Mouse (Mus musculus) midbrain, embryonic 13.5 days (tissue): ENCODE results near the gene Wnt3. TPM values are rescaled to one million over a fixed set of nuclear protein-coding genes. Genes with fewer than 3 reads are reported as not detected.
"Not testable (repeated sequence)": the region's sequence is repeated elsewhere in the genome, so short reads cannot be mapped to it uniquely, and the experiment has no call there.

Source experiments
- ATAC-seq: fragments of 200-750 bp; cut with Nextera tagmentation; 2 replicates; pipeline ENCODE4 v1.8.0; 2017; ENCODE audit warnings: mild to moderate bottlenecking, moderate TSS enrichment, moderate library complexity
- H3K27ac ChIP-seq: fragments of 300-500 bp; sonication (generic); 2 replicates; pipeline ENCODE4 v1.5.1; 2015; ENCODE audit warnings: inconsistent platforms, mild to moderate bottlenecking, moderate library complexity
- H3K27me3 ChIP-seq: fragments of 300-500 bp; sonication (generic); 2 replicates; pipeline ENCODE4 v1.6.1; 2015; ENCODE audit warnings: mild to moderate bottlenecking, inconsistent platforms
- H3K36me3 ChIP-seq: fragments of 300-500 bp; sonication (generic); 2 replicates; pipeline ENCODE4 v1.6.1; 2015; ENCODE audit warnings: mild to moderate bottlenecking, inconsistent platforms
- H3K4me1 ChIP-seq: fragments of 300-500 bp; sonication (generic); replicated peaks from 2 replicates; pipeline ENCODE4 v1.6.1; 2015; ENCODE audit warnings: inconsistent platforms
- H3K4me2 ChIP-seq: fragments of 300-500 bp; sonication (generic); replicated peaks from 2 replicates; pipeline ENCODE4 v1.6.1; 2015; ENCODE audit warnings: moderate library complexity, mild to moderate bottlenecking, inconsistent platforms
- H3K4me3 ChIP-seq: fragments of 300-500 bp; sonication (generic); replicated peaks from 2 replicates; pipeline ENCODE4 v1.5.1; 2015; ENCODE audit warnings: mild to moderate bottlenecking, inconsistent platforms
- H3K9ac ChIP-seq: fragments of 300-500 bp; sonication (generic); replicated peaks from 2 replicates; pipeline ENCODE4 v1.6.1; 2015; ENCODE audit warnings: mild to moderate bottlenecking, inconsistent platforms
- H3K9me3 ChIP-seq: fragments of 300-500 bp; sonication (generic); 2 replicates; pipeline ENCODE4 v1.6.1; 2016; ENCODE audit warnings: mild to moderate bottlenecking, inconsistent platforms
- WGBS: fragments of 180-500 bp; shearing (Covaris S2); methylation state at CpG from one replicate; pipeline ENCODE4 v1.1.7; 2015; 5-methylcytosine and 5-hydroxymethylcytosine counted together
- polyA plus RNA-seq: library from polyadenylated mRNA; unstranded; fragments of >200 nt; fragmentation: Nextera tagmentation; extraction: Ambion mirVana; gene quantifications from 2 replicates; pipeline ENCODE4 v1.2.1, GENCODE M21; 2015

Gene Wnt3
- polyA plus RNA-seq, 1 experiment from 2014 or later = 15.7 TPM

DNA sequence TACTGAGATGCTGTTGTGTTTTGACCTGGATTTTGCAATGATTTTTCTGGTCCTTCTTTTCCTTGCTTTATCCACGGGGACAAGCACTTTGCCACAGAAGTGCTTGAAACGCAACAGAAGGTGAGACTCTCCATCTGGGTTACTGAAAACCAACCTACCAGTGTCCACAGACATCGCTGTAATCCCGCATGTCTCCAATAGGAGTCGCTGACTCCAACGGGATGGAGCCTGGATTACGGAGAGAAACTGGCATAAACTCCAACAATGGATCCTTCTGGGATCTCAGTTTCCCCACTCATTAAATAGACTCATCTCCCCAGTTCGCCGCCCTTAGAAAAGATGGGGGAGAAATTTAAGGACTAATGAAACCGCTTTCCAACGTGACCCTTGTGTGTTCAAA is 15.9 kb upstream of the Wnt3 start:
- Histone ChIP-seq H3K4me1 (no peaks in the 10 kb centered on the region), H3K36me3 (no peaks in the 10 kb centered on the region), H3K27ac (no peak overlapping the region), H3K4me3 (no peak overlapping the region), H3K9me3 (no peaks in the 10 kb centered on the region), H3K9ac (no peak overlapping the region), H3K27me3 (peaks cover 29% of the 10 kb centered on the region), H3K4me2 (no peak overlapping the region)
- WGBS = 50% methylated on average over 11 of the region's 11 CpGs
- no peak for ATAC-seq

DNA sequence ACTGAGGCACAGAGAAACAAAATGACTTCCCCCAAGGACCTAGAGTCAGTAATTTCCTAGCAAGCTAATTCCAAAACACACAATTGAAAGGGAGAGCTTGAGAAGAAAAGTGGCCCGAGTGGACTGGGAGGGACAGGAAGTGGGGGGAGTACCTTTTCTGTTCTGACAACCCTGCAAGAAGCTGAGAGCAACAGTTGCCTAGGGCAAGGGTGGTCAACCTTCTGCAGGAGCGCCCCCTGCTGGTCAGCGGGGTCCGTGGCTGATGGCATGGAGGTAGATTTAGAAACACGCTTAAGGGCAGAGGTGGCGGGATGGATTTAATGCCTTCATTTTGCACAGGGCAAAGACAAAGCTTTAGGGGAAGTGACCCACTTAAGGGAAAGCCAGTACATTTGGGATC is 15.2 kb upstream of the Wnt3 start:
- ATAC-seq = no peak

DNA sequence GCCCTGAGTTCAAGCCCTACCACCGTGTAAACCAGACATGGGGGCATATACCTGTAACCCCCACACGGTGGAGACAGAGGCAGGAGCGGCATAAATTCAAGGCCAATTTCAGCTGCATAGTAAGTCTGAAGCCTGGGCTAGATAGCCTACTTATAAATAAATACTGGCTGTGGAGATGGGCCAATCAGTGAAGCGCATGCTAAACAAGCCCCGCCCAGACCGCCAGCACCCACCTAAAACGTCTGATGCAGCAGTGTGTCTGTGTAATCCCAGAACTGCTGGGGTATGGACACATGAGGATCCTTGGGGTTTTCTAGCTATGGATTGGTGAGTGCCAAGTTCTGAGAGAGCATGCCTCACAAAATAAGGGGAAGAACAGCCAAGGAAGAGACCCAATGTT is 13.8 kb upstream of the Wnt3 start:
- Histone ChIP-seq H3K27me3 (0 out of 2 replicates have a peak, but pooled peaks cover 14% of the 10 kb centered on the region), H3K9ac (no peak overlapping the region)
- 60% methylated on average over 7 of the region's 7 CpGs for WGBS

More for the DNA sequence above, 15.2 kb upstream of the Wnt3 start:
- no peaks in the 10 kb centered on the region for H3K36me3 ChIP-seq
- H3K4me2 ChIP-seq = no peak overlapping the region
- H3K4me1 ChIP-seq = 0 out of 2 replicates have a peak, but pooled peaks cover 5% of the 10 kb centered on the region
- H3K27ac ChIP-seq = no peak overlapping the region
- WGBS = 13% methylated on average over 6 of the region's 6 CpGs
- H3K4me3 ChIP-seq = no peak overlapping the region
- no peaks in the 10 kb centered on the region for H3K9me3 ChIP-seq
- H3K9ac ChIP-seq = no peak overlapping the region
- H3K27me3 ChIP-seq = peaks cover 22% of the 10 kb centered on the region; the same call in 1 of the 2 replicates

DNA sequence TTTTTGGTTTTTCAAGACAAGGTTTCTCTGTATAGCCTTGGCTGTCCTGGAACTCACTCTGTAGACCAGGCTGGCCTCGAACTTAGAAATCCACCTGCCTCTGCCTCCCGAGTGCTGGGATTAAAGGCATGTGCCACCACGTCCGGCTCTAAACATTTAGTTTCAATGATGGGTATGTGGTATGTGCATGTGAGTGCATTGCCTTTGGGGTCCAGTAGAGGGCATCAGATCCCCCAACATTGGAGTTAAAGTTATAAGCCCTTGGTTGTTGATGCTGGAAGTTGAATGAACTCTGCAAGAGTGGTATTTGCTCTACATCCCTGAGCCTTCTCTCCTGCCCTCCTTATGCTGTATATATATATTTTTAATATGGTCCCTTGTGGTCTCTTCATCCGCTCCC is 13.1 kb upstream of the Wnt3 start:
- H3K9ac ChIP-seq, H3K4me3 ChIP-seq, H3K9me3 ChIP-seq, H3K27ac ChIP-seq, H3K4me2 ChIP-seq, H3K36me3 ChIP-seq, ATAC-seq: not testable (repeated sequence)
- peaks cover 24% of the 10 kb centered on the region for H3K4me1 ChIP-seq
- H3K27me3 ChIP-seq = peaks cover 13% of the 10 kb centered on the region; the same call in 1 of the 2 replicates
- 92% methylated on average over 5 of the region's 5 CpGs for WGBS

More for the DNA sequence above, 13.8 kb upstream of the Wnt3 start:
- no peak for ATAC-seq
- H3K9me3 ChIP-seq = no peaks in the 10 kb centered on the region
- no peak overlapping the region for H3K4me2 ChIP-seq
- H3K27ac ChIP-seq = no peak overlapping the region
- no peak overlapping the region for H3K4me3 ChIP-seq
- H3K36me3 ChIP-seq = no peaks in the 10 kb centered on the region
- H3K4me1 ChIP-seq = peaks cover 16% of the 10 kb centered on the region

DNA sequence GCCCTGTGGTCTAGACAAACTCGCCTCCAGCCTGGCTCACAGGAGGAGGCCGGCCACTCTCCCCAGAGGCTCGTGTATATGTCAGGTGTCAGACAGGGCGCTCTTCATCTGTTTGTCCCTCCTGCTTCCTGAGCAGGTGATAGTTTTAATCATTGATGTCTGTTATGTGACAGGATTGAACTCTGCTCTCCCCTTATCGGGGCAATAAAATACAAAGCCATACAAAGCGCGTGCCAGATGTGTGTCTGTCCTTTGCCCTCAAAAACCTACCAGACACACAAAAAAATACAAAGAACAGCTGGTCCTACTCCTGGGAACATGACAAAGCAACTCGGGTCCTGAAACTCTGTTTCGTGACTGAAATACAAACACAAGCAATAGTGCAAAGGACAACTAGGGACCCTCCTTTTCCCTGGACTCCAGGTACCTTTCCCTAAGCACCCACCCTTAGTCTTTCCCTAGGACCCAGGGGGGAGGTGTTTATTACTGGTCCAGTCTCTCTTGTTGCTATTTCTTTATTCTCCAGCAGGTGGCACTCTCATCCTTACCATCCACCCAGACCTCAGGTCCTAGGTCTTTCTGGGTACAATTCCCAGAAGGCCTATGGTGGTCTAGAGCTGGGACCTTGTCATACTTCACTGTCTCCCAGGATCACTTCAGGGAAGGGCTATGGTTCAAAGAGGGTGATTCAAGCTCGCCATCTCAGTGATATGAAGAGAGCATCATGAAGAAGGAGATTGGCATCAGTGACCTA is 10.4 kb upstream of the Wnt3 start:
- no peak overlapping the region for H3K4me3 ChIP-seq
- no peak overlapping the region for H3K27ac ChIP-seq
- peaks cover 27% of the 10 kb centered on the region for H3K4me1 ChIP-seq
- no peak overlapping the region for H3K9ac ChIP-seq
- peak; percentile 63 for ATAC-seq
- H3K27me3 ChIP-seq = peaks cover 31% of the 10 kb centered on the region
- H3K4me2 ChIP-seq = no peak overlapping the region
- WGBS = 28% methylated on average over 10 of the region's 10 CpGs
- no peaks in the 10 kb centered on the region for H3K36me3 ChIP-seq
- H3K9me3 ChIP-seq = no peaks in the 10 kb centered on the region

DNA sequence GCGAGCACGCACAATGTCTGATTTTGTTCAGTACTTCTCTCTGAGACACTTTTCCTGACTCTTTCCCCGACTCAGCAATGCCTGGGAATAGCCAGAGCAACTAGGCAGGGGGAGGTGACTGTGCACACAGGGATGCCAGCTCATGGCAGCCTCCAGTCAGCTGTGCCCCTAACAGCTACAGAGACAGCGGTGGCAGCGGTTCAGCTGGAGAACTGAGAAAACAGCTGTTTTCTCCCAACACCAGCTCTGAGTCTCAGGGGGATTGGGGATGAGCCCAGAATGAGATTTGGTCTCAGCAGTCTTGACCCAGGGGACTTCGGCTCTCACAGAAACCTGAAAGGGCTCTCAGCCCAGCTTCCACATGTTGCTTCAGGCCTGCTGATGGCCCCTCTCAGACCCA is 9.3 kb upstream of the Wnt3 start:
- Histone ChIP-seq H3K4me3 (no peak overlapping the region), H3K9me3 (no peaks in the 10 kb centered on the region), H3K4me1 (peaks cover 27% of the 10 kb centered on the region), H3K4me2 (no peak overlapping the region), H3K27me3 (peaks cover 35% of the 10 kb centered on the region), H3K36me3 (no peaks in the 10 kb centered on the region), H3K27ac (peak overlapping the region; percentile 12; the same call in 1 of the 2 replicates), H3K9ac (no peak overlapping the region)
- ATAC-seq = no peak
- WGBS = 40% methylated on average over 6 of the region's 6 CpGs

DNA sequence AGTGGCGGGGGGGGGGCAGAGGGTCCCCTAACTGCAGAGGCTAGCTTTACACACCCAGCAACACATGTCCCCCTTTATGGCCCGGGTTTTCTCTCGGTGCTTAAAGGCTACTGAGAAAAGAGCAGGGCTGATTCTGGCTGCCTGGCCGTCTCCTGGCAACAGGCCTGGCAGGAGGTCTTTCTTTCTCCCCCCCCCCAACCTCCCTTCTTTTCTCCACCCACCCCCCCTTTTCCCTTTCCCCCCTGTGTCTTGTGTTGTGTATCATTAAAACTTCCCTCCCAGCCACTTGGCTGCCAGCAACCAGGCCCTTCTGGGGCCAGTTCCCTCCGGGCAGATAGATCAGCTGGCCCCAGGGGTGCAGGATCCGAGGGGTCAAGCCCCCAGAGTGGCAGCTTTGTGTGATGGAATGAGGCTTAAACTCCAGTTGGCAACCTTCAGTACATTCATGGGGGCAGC is 8.4 kb upstream of the Wnt3 start:
- no peak overlapping the region for H3K4me3 ChIP-seq
- peaks cover 44% of the 10 kb centered on the region for H3K27me3 ChIP-seq
- ATAC-seq = peak; percentile 79
- no peak overlapping the region; the same call in 1 of the 2 replicates for H3K9ac ChIP-seq
- WGBS = 3% methylated on average over 6 of the region's 6 CpGs
- H3K27ac ChIP-seq = peak overlapping the region; percentile 53; the same call in 1 of the 2 replicates
- H3K36me3 ChIP-seq = no peaks in the 10 kb centered on the region
- 0 out of 2 replicates have a peak overlapping the region, but pooled peaks have one; percentile 13 for H3K4me2 ChIP-seq
- peaks cover 31% of the 10 kb centered on the region for H3K4me1 ChIP-seq
- no peaks in the 10 kb centered on the region for H3K9me3 ChIP-seq

DNA sequence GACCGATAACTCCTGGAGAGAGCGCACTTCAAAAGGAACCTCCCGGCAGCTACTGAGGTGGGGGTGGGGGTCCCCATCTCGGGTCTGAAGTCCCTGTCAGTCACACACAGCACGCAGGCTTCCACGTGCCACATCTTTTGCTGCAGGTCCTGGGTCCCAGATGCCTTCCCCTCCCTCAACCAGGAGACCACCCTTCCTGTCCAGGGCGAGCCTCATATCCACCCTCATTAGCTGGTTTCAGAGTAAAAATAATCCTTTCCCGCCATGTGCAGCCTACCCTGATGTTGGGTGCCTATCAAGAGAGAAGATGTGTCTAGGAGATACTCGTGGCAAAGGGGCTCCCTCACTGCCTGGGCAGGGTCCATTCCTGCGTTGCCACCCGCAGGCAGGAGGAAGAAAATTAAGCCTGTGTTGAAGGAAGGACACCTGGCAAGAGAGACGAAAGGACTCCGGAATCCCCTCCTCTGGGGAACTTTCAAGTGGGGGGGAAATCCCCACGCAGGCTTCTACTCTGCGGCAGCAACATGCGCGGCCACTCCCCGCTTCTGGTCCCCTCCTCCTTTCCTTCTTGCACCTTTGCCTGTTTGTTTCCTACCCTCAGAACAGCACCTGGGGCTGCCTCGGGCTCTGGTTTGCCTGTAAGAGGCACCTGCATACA is 2.7 kb upstream of the Wnt3 start:
- under 1% methylated on average over 19 of the region's 19 CpGs for WGBS
- Histone ChIP-seq H3K27ac (no peak overlapping the region), H3K4me1 (peaks cover 58% of the 10 kb centered on the region), H3K36me3 (no peaks in the 10 kb centered on the region), H3K9me3 (no peaks in the 10 kb centered on the region), H3K9ac (0 out of 2 replicates have a peak overlapping the region, but pooled peaks have one; percentile 7), H3K4me2 (peak overlapping the region; percentile 84), H3K27me3 (peaks cover 90% of the 10 kb centered on the region), H3K4me3 (peak overlapping the region; percentile 5; the same call in 1 of the 2 replicates)
- ATAC-seq = no peak

DNA sequence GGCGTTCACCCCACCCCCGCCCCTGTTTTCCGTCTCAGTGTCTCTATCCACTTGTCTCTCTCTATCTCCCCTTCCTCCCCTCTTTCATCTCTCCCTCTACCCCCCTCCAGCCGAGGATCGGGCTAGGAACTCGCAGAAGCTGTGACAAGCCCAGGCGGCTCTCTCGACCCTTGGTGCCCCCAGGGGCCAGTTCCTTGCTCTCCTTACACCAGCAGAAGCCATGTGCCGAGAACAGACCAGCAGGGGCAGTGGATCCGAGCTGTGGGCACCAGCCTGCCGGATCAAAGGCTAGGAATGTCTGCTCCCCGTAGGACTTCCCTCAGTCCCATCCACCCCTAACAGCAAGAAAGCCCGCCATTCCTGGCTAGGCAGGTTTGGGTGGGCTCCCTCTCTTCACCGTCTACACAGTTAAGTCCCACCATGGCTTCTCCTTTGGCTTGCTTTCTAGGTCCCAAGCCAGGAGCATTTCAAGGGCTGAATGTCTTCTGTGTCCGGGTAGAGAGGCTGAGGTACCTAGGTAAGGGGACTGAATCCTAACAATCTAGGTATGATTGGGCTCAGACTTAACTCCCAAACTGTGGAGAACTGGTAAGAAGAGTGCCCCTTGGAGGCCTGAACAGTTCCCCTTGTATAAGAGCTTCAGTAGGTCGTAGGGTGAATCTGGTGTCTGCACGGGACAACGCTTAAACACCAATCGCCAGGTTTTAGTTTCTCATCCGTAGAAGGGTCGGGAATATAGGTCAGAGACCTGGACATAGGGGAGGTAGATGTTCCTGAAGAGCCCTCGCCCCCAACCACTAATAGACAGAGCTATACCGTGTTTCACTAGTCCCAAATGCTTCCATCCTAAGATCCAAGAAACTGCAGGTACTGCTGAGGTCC is 1.2 kb upstream of the Wnt3 start:
- Histone ChIP-seq H3K9me3 (no peaks in the 10 kb centered on the region), H3K4me1 (peaks cover 72% of the 10 kb centered on the region), H3K4me3 (peak overlapping the region; percentile 54), H3K27ac (peak overlapping the region; percentile 58), H3K4me2 (peak overlapping the region; percentile 84), H3K36me3 (no peaks in the 10 kb centered on the region), H3K27me3 (peaks cover 90% of the 10 kb centered on the region), H3K9ac (peak overlapping the region; percentile 75)
- WGBS = 2% methylated on average over 23 of the region's 23 CpGs
- no peak for ATAC-seq

DNA sequence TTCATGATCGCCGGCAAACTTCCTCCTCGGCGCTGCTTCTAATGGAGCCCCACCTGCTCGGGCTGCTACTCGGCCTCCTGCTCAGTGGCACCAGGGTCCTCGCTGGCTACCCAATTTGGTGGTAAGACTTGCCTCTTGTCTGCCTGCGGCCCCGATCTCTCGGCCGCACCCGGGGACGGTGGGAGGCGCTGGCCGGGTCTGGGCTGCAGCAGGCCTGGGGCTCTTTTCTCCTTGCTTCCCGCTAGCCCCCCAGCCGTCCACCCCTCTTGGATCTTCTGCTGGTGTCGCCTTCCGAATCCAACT is 229 bp downstream of the Wnt3 start:
- Histone ChIP-seq H3K9ac (peak overlapping the region; percentile 75), H3K4me1 (peaks cover 75% of the 10 kb centered on the region), H3K27me3 (peaks cover 85% of the 10 kb centered on the region), H3K9me3 (no peaks in the 10 kb centered on the region), H3K27ac (peak overlapping the region; percentile 80), H3K36me3 (no peaks in the 10 kb centered on the region), H3K4me3 (peak overlapping the region; percentile 54), H3K4me2 (peak overlapping the region; percentile 84)
- peak; percentile 41; the same call in 1 of the 2 replicates for ATAC-seq
- 0% methylated on average over 19 of the region's 19 CpGs for WGBS

DNA sequence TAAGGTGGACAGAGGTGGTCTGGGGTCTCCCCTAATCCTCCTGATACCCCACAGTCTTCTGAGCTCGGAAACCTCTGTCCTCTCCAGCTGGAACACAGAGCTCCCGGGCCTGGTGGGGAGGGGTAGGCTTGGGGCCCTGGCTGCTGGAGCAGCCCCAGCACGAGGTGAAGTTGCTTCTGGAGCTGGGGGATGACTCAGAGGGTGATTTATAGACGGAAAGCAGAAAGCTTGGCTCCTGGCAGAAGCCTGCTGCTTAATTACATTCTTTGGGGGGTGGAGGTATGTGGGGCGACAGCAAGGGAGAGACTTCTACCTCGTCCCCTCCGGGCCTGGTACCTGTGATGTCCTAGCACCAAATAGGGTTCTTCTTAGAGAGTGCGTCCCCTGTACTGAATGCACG is 6.2 kb downstream of the Wnt3 start:
- Histone ChIP-seq H3K9ac (no peak overlapping the region), H3K4me3 (no peak overlapping the region), H3K36me3 (no peaks in the 10 kb centered on the region), H3K4me1 (peaks cover 33% of the 10 kb centered on the region), H3K27ac (no peak overlapping the region), H3K9me3 (no peaks in the 10 kb centered on the region), H3K27me3 (peaks cover 28% of the 10 kb centered on the region), H3K4me2 (no peak overlapping the region)
- 77% methylated on average over 9 of the region's 9 CpGs for WGBS
- no peak for ATAC-seq
